Mouse (Mus musculus): ENCODE data around the gene Rflna.
A peak's percentile ranks its signal among the peaks of the same experiment; 100 is the strongest.

Rflna gene

GRCm38 (mm10) chr5:125052237-125052602 lies 49.2 kb downstream of the Rflna start:
- no peak for DNase-seq (ENCODE audit: low read depth, low spot score)

GRCm38 (mm10) chr5:125052603-125053488 lies 49.8 kb downstream of the Rflna start:
- DNase-seq (ENCODE audit: low read depth, low spot score): no peak

DNA sequence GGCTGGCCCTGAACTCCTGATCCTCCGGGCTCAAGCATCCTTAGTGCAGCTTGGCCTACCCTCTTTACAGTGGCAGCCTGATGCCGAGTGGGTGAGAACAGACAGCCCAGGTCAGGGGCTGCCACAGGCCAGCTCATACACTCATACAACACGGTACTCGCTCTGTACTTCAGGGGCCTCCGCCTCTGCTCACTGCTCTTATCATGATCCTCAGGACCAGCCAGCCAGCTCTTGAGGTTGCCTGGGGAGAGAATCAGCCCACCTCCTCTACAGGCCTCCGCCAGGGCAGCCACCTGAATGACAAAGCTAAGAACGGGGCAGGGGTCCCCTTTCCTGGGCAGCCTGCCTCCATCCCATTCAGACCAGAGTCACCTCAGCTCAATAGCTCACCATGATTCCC lies 50.6 kb downstream of the Rflna start:
- DNase-seq (ENCODE audit: low read depth, low spot score): no peak

DNA sequence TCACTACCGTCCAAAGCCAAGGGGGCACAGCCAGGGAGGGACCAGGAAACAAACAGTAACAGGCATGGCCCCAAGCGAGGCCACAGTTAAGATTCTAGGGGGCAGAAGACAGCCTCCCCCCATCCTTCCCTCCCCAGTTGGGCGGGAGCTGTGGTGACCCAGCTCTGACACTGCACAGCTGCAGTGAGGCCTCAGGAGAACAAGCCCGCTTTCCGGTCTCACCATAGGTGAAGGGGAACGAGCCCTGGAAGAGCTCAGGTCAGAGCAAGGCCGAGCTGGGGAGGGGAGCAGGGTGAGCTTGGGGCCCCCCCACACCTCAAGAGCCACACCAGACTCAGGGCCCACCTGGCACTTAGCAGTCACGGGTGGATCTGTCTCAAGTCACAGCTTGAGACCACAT lies 52.9 kb downstream of the Rflna start:
- no peak for DNase-seq (ENCODE audit: low read depth, low spot score)

GRCm38 (mm10) chr5:125056331-125056695 lies 53.3 kb downstream of the Rflna start:
- no peak for DNase-seq (ENCODE audit: low read depth, low spot score)

GRCm38 (mm10) chr5:125056696-125057554 lies 53.9 kb downstream of the Rflna start:
- peak; percentile 36 for DNase-seq (ENCODE audit: low read depth, low spot score)

- DNase-seq (ENCODE audit: low read depth, low spot score): no peak
Observed at GRCm38 (mm10) chr5:125057555-125058266, 54.7 kb downstream of the Rflna start.

- DNase-seq (ENCODE audit: low read depth, low spot score): no peak
Observed at GRCm38 (mm10) chr5:125058267-125058668, 55.2 kb downstream of the Rflna start.

All from retina, postnatal 7 days (tissue).